Mouse (Mus musculus) intestine, postnatal 0 days (tissue): Measurements from ENCODE around the gene Brs3. TPM values are rescaled to one million over a fixed set of nuclear protein-coding genes. Genes with fewer than 3 reads are reported as not detected.

Experiments
- ATAC-seq: fragments of 200-750 bp; cut with Nextera tagmentation; 2 replicates; pipeline ENCODE4 v1.8.0; 2017; ENCODE audit warnings: mild to moderate bottlenecking, moderate TSS enrichment, moderate library complexity
- H3K27ac ChIP-seq: fragments of 300-500 bp; sonication (generic); 2 replicates; pipeline ENCODE4 v1.5.1; 2014; ENCODE audit warnings: mild to moderate bottlenecking, low read depth, low read length, moderate library complexity
- H3K27me3 ChIP-seq: fragments of 300-500 bp; sonication (generic); replicated peaks from 2 replicates; pipeline ENCODE4 v1.6.1; 2014; ENCODE audit warnings: low read length, mixed read lengths; ENCODE audit not compliant: control insufficient read depth, insufficient read depth
- H3K36me3 ChIP-seq: fragments of 300-500 bp; sonication (generic); 2 replicates; pipeline ENCODE4 v1.6.1; 2014; ENCODE audit warnings: mild to moderate bottlenecking, moderate library complexity; ENCODE audit not compliant: control insufficient read depth, insufficient read depth
- H3K4me1 ChIP-seq: fragments of 300-500 bp; sonication (generic); replicated peaks from 2 replicates; pipeline ENCODE4 v1.6.1; 2014; ENCODE audit warnings: antibody characterized with exemption, low read length, mixed read lengths; ENCODE audit not compliant: control insufficient read depth, insufficient read depth
- H3K4me2 ChIP-seq: fragments of 300-500 bp; sonication (generic); replicated peaks from 2 replicates; pipeline ENCODE4 v1.6.1; 2014; ENCODE audit warnings: low read depth, mild to moderate bottlenecking, moderate library complexity
- H3K4me3 ChIP-seq: fragments of 300-500 bp; sonication (generic); 2 replicates; pipeline ENCODE4 v1.5.1; 2014; ENCODE audit warnings: low read depth, low read length
- H3K9ac ChIP-seq: fragments of 300-500 bp; sonication (generic); 2 replicates; pipeline ENCODE4 v1.6.1; 2014; ENCODE audit warnings: mild to moderate bottlenecking, low read depth, low read length
- H3K9me3 ChIP-seq: fragments of 300-500 bp; sonication (generic); 2 replicates; pipeline ENCODE4 v1.6.1; 2016; ENCODE audit warnings: mixed run types; ENCODE audit not compliant: control insufficient read depth
- CTCF ChIP-seq: sonication (generic); IDR thresholded peaks from 2 replicates; pipeline ENCODE4 v1.5.1; 2016; ENCODE audit warnings: low read depth, mild to moderate bottlenecking, control low read depth, antibody characterized with exemption, moderate library complexity
- WGBS: fragments of 180-500 bp; shearing (Covaris S2); extraction: QIAGEN DNeasy Blood & Tissue Kit; methylation state at CpG from one replicate; pipeline ENCODE4 v1.1.7; 2014; 5-methylcytosine and 5-hydroxymethylcytosine counted together
- polyA plus RNA-seq: library from polyadenylated mRNA; unstranded; fragments of >200 nt; fragmentation: Nextera tagmentation; extraction: Ambion mirVana; gene quantifications from 2 replicates; pipeline ENCODE4 v1.2.1, GENCODE M21; 2015

The Brs3 gene
- polyA plus RNA-seq, result not detected in 2 replicates

- Histone ChIP-seq H3K27ac (no peak within 1 kb of the TSS), H3K4me2 (no peak within 1 kb of the TSS), H3K4me1 (no peaks in the 10 kb centered on the region), H3K27me3 (no peaks in the 10 kb centered on the region), H3K9me3 (no peaks in the 10 kb centered on the region), H3K36me3 (no peaks in the 10 kb centered on the region), H3K4me3 (no peak within 1 kb of the TSS), H3K9ac (no peak within 1 kb of the TSS)
- WGBS, result 87% methylated on average over 5 of the region's 5 CpGs
- TF ChIP-seq CTCF, result no peak
- no peak for ATAC-seq
These were observed at the start of gene Brs3 for GRCm38 (mm10) chrX:57042774-57043173. Brs3 (plus strand) TSS chrX:57043074.

DNA sequence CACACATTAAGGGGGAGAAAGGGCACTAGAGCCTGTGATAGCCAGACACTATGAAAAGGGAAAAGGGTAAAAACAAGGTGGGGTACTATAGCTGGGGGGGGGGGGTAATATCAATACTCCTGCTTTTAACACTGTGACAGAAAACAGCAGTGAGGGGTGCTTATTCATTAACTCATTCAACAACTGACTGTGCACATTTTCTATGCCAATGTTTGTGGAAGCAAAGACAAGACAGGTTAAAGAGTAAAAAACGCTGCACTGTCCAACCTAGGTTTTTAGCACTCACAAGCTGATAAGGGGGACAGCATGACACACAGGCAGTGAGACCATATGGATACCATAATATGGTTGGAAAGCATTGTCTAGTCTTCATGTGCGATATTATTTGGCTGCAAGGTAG is 30.0 kb upstream of the Brs3 start:
- Histone ChIP-seq H3K27me3 (no peaks in the 10 kb centered on the region), H3K36me3 (no peaks in the 10 kb centered on the region), H3K4me2 (no peak overlapping the region), H3K4me1 (no peaks in the 10 kb centered on the region), H3K4me3 (no peak overlapping the region), H3K9ac (no peak overlapping the region), H3K9me3 (no peaks in the 10 kb centered on the region), H3K27ac (no peak overlapping the region)
- no peak for TF ChIP-seq CTCF
- no peak for ATAC-seq
- 72% methylated on average over 2 of the region's 2 CpGs for WGBS

DNA sequence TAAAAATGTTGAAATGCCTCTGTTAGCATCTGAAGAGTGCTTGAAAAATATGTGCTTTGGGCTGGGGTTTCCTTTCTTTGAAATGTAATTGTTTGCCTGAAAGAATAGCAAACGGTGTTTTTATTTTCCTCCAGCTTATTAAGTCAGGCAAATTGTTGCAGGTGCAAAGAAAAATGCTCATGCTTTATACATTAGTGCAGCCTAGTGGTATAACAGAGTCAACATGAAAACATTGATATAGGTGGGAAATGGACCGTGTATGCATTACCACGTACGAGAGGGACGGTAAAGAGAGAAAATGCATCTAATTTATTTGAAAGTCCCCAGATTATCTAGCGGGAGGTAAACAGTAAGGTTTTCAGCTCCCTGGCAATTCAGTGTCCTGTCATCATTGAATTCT is 995 bp downstream of the Brs3 start:
- no peaks in the 10 kb centered on the region for H3K27me3 ChIP-seq
- H3K27ac ChIP-seq, result no peak overlapping the region
- H3K36me3 ChIP-seq, result no peaks in the 10 kb centered on the region
- no peak overlapping the region for H3K9ac ChIP-seq
- WGBS, result 78% methylated on average over 6 of the region's 6 CpGs
- no peaks in the 10 kb centered on the region for H3K9me3 ChIP-seq
- no peaks in the 10 kb centered on the region for H3K4me1 ChIP-seq
- no peak overlapping the region for H3K4me2 ChIP-seq
- no peak overlapping the region for H3K4me3 ChIP-seq
- TF ChIP-seq CTCF, result no peak
- no peak for ATAC-seq

DNA sequence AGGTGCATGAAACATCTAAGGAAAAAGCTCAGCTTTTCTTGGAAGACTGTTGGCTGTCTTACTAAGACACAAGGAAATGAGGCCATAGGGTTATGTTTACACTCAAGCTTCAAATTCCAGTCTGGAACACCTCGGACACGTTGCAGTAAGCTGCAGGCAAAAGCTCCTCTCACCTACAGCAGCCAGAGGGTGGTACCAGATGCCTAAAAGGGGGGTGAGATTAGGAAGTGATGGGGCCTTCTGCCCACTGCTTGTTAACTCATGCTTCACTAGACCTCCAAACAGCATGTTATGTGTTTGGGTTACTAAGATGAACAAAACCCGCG is 9.9 kb downstream of the Brs3 start:
- peak overlapping the region; percentile 62 for H3K4me2 ChIP-seq
- no peaks in the 10 kb centered on the region for H3K27me3 ChIP-seq
- no peak overlapping the region for H3K9ac ChIP-seq
- no peaks in the 10 kb centered on the region for H3K4me1 ChIP-seq
- H3K4me3 ChIP-seq, result peak overlapping the region; percentile 58
- H3K27ac ChIP-seq, result peak overlapping the region; percentile 92; the same call in 1 of the 2 replicates
- TF ChIP-seq CTCF, result 0 out of 2 replicates have a peak, but pooled peaks have one; percentile 2
- 27% methylated on average over 4 of the region's 4 CpGs for WGBS
- H3K9me3 ChIP-seq, result no peaks in the 10 kb centered on the region
- no peak; the same call in 1 of the 2 replicates for ATAC-seq
- H3K36me3 ChIP-seq, result no peaks in the 10 kb centered on the region

DNA sequence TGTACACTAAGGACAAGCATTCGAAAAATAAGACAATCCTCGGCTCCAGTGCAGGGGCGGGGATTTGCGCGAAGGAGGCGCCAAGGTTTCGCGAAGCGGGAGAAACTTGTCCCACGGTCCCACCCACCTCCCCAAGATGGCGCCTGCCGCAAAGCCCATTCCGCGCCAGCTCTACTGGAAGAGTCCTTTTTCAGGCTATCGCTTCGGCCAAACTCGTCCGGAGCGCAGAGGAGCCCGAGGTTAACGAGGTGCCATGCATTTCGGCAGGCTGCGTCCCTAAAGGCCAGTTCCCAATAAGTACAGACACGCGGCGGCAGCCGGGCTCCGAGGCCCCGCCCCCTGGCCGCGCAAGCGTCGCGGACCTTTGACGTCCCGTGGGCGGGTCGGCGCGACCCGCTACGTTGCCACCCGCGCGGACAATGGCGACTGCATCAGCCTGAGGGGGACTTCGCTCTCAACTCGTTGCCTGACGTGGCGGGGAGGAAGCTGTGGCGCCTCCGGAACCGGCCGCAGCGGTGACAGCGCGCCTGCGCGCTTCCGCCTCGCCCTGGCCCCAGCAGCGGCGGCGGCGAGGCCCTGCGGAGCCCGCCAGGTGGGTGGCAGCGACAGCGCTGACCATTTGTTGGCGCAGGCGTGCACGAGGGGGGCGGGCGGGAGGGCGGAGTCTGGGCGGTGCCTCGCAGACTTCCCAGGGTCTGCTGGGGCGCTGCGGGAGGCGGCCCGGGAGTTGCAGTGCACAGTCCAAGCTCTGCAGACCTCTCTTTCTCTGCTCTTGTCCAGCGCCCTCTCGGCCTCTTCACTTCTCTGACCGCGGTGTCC is 10.5 kb downstream of the Brs3 start, which contains the start of gene Htatsf1:
Gene Htatsf1 (plus strand): TSS at position 410 of the 819 bp plus-strand sequence.
- H3K36me3 ChIP-seq, result no peaks in the 10 kb centered on the region
- 12% methylated on average over 72 of the region's 85 CpGs for WGBS
- H3K27me3 ChIP-seq, result no peaks in the 10 kb centered on the region

DNA sequence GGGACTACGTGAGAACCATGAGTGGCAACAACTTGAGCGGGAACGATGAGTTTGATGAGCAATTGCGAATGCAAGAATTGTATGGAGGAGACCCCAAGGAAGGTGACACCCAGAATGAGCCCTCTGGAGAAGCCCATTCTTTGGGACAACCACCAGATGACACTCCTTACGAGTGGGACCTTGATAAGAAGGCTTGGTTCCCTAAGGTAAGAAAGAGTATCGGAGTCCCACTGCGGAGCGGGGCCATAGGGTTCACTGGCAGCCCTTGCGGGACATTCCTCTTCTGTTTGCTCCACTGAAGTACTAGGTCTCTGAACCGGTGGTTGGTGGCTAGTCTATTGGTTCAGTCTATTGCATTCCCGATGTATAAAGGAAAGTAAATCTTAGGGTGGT is 11.1 kb downstream of the Brs3 start:
- Histone ChIP-seq H3K9ac (peak overlapping the region; percentile 55; the same call in 1 of the 2 replicates), H3K4me2 (peak overlapping the region; percentile 62), H3K36me3 (no peaks in the 10 kb centered on the region), H3K27me3 (no peaks in the 10 kb centered on the region), H3K9me3 (no peaks in the 10 kb centered on the region), H3K4me1 (no peaks in the 10 kb centered on the region), H3K27ac (peak overlapping the region; percentile 92; the same call in 1 of the 2 replicates), H3K4me3 (peak overlapping the region; percentile 58)
- TF ChIP-seq CTCF, result no peak
- ATAC-seq, result peak; percentile 17; the same call in 1 of the 2 replicates
- WGBS, result 28% methylated on average over 11 of the region's 11 CpGs

More for the DNA sequence above, 10.5 kb downstream of the Brs3 start, which contains the start of gene Htatsf1:
- Histone ChIP-seq H3K4me1 (no peaks in the 10 kb centered on the region), H3K9ac (peak within 1 kb of the TSS; percentile 55), H3K9me3 (no peaks in the 10 kb centered on the region), H3K27ac (peak within 1 kb of the TSS; percentile 92), H3K4me2 (peak within 1 kb of the TSS; percentile 62), H3K4me3 (peak within 1 kb of the TSS; percentile 58)
- ATAC-seq, result peak; percentile 98
- no peak; the same call in 1 of the 2 replicates for TF ChIP-seq CTCF
